Comparison of ENCODE assay signal across 8 mouse cellular contexts in the genomic region with DNA sequence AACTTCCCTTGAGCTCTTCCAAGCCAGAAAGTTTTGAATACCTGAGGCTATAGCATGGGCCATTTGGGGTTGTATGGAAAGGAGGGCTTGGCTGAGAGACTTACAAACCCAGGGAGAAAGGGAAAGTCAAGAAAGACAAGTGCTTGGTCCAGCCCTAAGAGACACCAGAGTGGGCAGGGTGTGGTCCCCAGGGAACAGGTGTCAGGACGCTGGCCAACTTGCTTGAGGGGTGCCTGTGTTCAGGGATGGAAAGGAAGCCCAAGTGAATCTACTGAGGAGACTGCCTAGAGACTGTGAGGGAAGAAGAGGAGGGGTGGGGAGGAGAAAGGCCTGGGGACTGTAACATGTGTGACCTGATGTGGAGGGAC.
DNase-seq lines count a peak whose midpoint lies in the region; ATAC-seq and TF ChIP-seq lines count a peak whose summit lies in the region.

No protein-coding gene starts in this region.

- 21% methylated on average over 1 of the region's 1 CpGs for WGBS in heart, embryonic 13.5 days
- WGBS in forebrain, embryonic 15.5 days = 15% methylated on average over 1 of the region's 1 CpGs
- 17% methylated on average over 1 of the region's 1 CpGs for WGBS in liver, embryonic 14.5 days (ENCODE audit: insufficient replicate concordance)

- peak overlapping the region; percentile 89 for H3K4me2 ChIP-seq in heart, embryonic 13.5 days
- peak overlapping the region; percentile 98 for H3K4me2 ChIP-seq in forebrain, embryonic 15.5 days (replicated peaks)
- peak overlapping the region; percentile 85 for H3K4me2 ChIP-seq in liver, embryonic 14.5 days (ENCODE audit: low read depth)

- H3K4me1 ChIP-seq in heart, embryonic 13.5 days = peaks cover 58% of the 10 kb centered on the region
- peaks cover 29% of the 10 kb centered on the region for H3K4me1 ChIP-seq in E14TG2a.4 (replicated peaks; ENCODE audit: low read depth, low read length)
- H3K4me1 ChIP-seq in forebrain, embryonic 15.5 days = peaks cover 13% of the 10 kb centered on the region
- H3K4me1 ChIP-seq in liver, embryonic 14.5 days (replicated peaks; ENCODE audit: control insufficient read depth in 2 of 2, insufficient read depth in 2 of 2, low read length in 1 of 2) = no peaks in the 10 kb centered on the region

- no peaks in the 10 kb centered on the region for H3K9me3 ChIP-seq in heart, embryonic 13.5 days
- H3K9me3 ChIP-seq in E14TG2a.4 (ENCODE audit: low read length) = peaks cover 15% of the 10 kb centered on the region
- H3K9me3 ChIP-seq in forebrain, embryonic 15.5 days = no peaks in the 10 kb centered on the region
- H3K9me3 ChIP-seq in liver, embryonic 14.5 days (ENCODE audit: control insufficient read depth, low read length) = no peaks in the 10 kb centered on the region

- no peak for DNase-seq in heart, adult 8-10 months (ENCODE audit: low spot score)
- no peak for DNase-seq in liver, embryonic 14.5 days (ENCODE audit: low read depth in 3 of 3, low spot score in 3 of 3)
- DNase-seq in frontal cortex, postnatal 25 days (ENCODE audit: low spot score in 2 of 2) = no peak
- DNase-seq in layer of hippocampus, adult 11-12 months (ENCODE audit: low spot score) = no peak
- DNase-seq in ovary, postnatal 10 days (ENCODE audit: low spot score) = no peak

- peak overlapping the region; percentile 89 for H3K27ac ChIP-seq in heart, embryonic 13.5 days (replicated peaks)
- H3K27ac ChIP-seq in forebrain, embryonic 15.5 days (replicated peaks) = no peak overlapping the region
- H3K27ac ChIP-seq in liver, embryonic 14.5 days = no peak overlapping the region

- TF ChIP-seq EP300 in liver, embryonic 14.5 days (IDR thresholded peaks at IDR 0.05; ENCODE audit: low read depth) = no peak

- peak overlapping the region; percentile 93 for H3K9ac ChIP-seq in heart, embryonic 13.5 days
- 0 out of 2 replicates have a peak overlapping the region, but pooled peaks have one; percentile 30 for H3K9ac ChIP-seq in forebrain, embryonic 15.5 days (replicated peaks)
- no peak overlapping the region for H3K9ac ChIP-seq in liver, embryonic 14.5 days (replicated peaks)

- H3K36me3 ChIP-seq in heart, embryonic 13.5 days = 0 out of 2 replicates have a peak, but pooled peaks cover 9% of the 10 kb centered on the region
- no peaks in the 10 kb centered on the region for H3K36me3 ChIP-seq in E14TG2a.4 (ENCODE audit: insufficient read depth, low read length)
- no peaks in the 10 kb centered on the region for H3K36me3 ChIP-seq in forebrain, embryonic 15.5 days
- no peaks in the 10 kb centered on the region for H3K36me3 ChIP-seq in liver, embryonic 14.5 days (replicated peaks; ENCODE audit: control insufficient read depth, insufficient read depth, low read depth)

- H3K27me3 ChIP-seq in heart, embryonic 13.5 days (replicated peaks) = peaks cover 61% of the 10 kb centered on the region
- peaks cover 37% of the 10 kb centered on the region for H3K27me3 ChIP-seq in E14TG2a.4 (ENCODE audit: insufficient read depth, low read length)
- peaks cover 52% of the 10 kb centered on the region for H3K27me3 ChIP-seq in forebrain, embryonic 15.5 days
- peaks cover 52% of the 10 kb centered on the region for H3K27me3 ChIP-seq in liver, embryonic 14.5 days (ENCODE audit: control insufficient read depth, insufficient read depth, low read length)

- TF ChIP-seq CTCF in E14TG2a.4 (conservative IDR thresholded peaks at IDR 0.05; ENCODE audit: low read length) = no peak
- no peak for TF ChIP-seq CTCF in liver, embryonic 14.5 days (IDR thresholded peaks at IDR 0.05; ENCODE audit: low read depth)

- peak overlapping the region; percentile 78 for H3K4me3 ChIP-seq in heart, embryonic 13.5 days
- H3K4me3 ChIP-seq in E14TG2a.4 (replicated peaks; ENCODE audit: low read length) = peak overlapping the region; percentile 85
- peak overlapping the region; percentile 67 for H3K4me3 ChIP-seq in forebrain, embryonic 15.5 days
- H3K4me3 ChIP-seq in liver, embryonic 14.5 days (ENCODE audit: insufficient read depth in 1 of 2, low read depth in 2 of 2, low read length in 2 of 2) = peak overlapping the region in 1 of 2 experiments; percentile 64; a peak in 2 of 4 replicates

- ATAC-seq in heart, embryonic 13.5 days (ENCODE audit: extremely low read depth, insufficient number of reproducible peaks, low FRiP score, low TSS enrichment) = no peak
- ATAC-seq in forebrain, embryonic 15.5 days (replicated peaks) = peak; percentile 9; the same call in 1 of the 2 replicates
- no peak for ATAC-seq in liver, embryonic 14.5 days (ENCODE audit: insufficient read depth)
